Mouse (Mus musculus) gastrocnemius, postnatal 10 days (tissue): ENCODE measurements around the gene Itga4. TPM values are rescaled to one million over a fixed set of nuclear protein-coding genes. Genes with fewer than 3 reads are reported as not detected.

Experiments used
- DNase-seq: peaks from one replicate; pipeline ENCODE4 v3.0.0; 2021; ENCODE audit warnings: mixed read lengths
- total RNA-seq, 2 experiments: library from RNA; stranded (reverse); gene quantifications; 2 replicates each; pipeline ENCODE4 v1.2.3; 2021

Gene Itga4
- total RNA-seq, 2 experiments from 2014 or later, result 5.5 to 6.5 TPM

DNA sequence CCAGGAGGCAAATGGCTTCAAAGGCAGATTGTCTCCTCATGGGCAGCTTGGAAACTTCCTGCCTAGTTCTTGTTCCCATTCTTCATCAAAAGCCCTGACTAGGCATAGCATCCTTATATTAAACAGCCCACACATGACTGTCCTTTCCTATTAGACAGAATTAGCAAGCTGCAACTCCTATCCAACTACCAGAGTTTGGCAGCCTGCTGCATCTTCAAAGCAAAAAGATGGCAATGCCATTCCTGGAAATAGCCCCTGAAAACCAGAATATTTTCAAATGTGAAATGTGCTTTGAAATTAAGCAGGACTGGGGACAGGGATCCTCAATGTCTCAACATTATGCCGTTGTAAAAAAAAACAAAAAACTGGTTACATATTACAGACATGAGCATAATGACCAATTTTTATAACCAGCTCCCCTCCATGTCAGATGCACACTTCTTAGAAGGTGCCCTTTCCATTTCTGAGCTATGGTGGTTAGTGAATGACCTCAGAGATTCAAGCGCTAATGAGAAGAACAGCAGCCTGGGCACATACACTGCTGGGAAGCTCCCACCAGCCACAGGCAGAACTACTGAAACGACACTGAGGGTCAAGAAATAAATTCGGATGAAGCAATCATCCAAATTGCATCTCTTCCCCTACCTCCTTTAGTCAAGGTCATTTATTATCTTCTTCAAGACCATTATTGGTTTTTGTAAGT lies 97.0 kb downstream of the Itga4 start:
- no peak for DNase-seq

- no peak for DNase-seq
These were observed 99.5 kb downstream of the Itga4 start for GRCm38 (mm10) chr2:79354773-79355172.

- no peak for DNase-seq
These were observed 102.6 kb downstream of the Itga4 start for GRCm38 (mm10) chr2:79357835-79358234.

GRCm38 (mm10) chr2:79362029-79362428 lies 106.8 kb downstream of the Itga4 start:
- DNase-seq, result no peak

- DNase-seq, result no peak
These were observed 108.7 kb downstream of the Itga4 start for GRCm38 (mm10) chr2:79363920-79364319.

DNA sequence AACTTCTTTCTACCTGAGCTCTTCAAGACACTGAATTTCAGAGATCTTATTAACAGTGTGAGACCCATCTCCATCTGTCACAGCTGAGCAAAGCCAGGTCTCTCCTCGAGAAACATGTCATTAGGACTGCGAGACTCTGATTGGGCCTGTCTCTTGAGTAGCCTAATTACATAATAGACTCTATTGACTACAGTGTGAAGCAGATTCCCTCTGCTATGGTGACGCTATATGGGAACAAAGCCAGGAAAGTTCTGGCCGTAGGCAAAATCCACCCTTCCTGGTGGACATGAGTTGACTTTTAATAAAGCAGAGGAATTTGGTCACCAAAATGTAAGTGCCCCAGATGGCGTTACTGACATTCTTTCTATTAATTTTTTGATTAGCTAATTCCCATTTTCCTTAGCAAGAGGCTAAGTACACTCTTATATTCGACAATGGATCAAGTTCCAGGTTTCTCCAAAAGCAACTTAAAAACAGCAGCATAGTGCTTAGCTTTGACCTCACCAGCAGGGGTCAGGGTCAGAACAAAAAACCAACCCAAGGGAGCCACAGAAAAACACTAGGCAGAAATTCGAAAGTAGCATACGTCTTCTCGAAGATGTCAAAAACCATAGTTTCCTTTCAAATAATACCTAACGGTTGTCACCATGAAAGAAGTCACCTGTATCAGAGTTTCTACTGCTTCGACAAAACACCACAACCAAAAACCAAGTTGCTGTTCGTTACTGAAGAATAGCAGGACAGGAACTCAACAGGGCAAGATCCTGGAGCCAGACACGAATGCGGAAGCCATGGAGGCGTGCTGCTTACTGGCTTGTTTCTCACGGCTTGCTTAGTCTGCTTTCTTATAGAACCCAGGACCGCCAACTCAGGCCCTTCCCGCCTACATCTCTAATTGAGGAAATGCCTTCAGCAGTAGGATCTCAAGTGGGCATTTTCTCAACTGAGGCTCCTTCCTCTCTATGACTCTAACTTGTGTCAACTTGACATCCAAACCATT lies 112.5 kb downstream of the Itga4 start:
- DNase-seq, result no peak

DNA sequence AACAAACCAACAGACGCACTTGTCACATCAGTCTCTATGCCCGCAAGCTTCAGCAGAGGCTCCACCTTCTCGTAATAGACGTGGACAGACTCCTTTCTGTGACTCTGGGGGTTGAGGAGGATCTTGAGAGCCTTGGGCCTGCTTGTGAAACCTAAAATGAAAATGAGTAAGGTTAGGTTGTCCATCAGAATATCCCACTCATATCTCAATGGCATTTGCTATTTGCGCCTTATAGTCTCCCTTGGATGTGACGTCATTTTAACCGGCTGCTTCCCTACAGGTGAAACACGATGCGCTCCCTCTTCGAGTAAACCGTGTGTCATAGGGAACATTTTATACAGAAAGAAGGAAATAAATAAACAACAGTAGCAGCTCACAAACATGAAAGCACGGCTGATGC lies 113.4 kb downstream of the Itga4 start:
- no peak for DNase-seq

- no peak for DNase-seq
These were observed 113.9 kb downstream of the Itga4 start for GRCm38 (mm10) chr2:79369061-79369524.

GRCm38 (mm10) chr2:79369905-79370304 lies 114.7 kb downstream of the Itga4 start:
- no peak for DNase-seq

GRCm38 (mm10) chr2:79370711-79371312 lies 115.6 kb downstream of the Itga4 start:
- no peak for DNase-seq

- no peak for DNase-seq
These were observed 116.3 kb downstream of the Itga4 start for GRCm38 (mm10) chr2:79371326-79372153.

DNA sequence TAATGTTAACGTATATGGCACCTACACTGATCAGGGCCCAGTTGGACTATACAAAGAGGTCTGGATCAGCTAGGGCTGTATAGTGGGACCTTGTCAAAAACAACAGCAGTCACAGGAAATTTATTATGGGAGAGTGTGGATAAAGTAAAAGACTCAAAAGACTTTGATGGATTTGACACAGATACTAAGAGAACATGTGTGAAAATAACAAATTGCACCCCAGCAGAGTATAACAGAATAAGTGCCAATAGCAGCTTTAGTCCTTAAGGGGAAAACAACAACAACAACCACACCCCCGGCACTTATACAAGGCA lies 116.9 kb downstream of the Itga4 start:
- no peak for DNase-seq

- DNase-seq, result no peak
These were observed 117.4 kb downstream of the Itga4 start for GRCm38 (mm10) chr2:79372486-79373200.

- DNase-seq, result no peak
These were observed 123.3 kb downstream of the Itga4 start for GRCm38 (mm10) chr2:79378346-79379086.

DNA sequence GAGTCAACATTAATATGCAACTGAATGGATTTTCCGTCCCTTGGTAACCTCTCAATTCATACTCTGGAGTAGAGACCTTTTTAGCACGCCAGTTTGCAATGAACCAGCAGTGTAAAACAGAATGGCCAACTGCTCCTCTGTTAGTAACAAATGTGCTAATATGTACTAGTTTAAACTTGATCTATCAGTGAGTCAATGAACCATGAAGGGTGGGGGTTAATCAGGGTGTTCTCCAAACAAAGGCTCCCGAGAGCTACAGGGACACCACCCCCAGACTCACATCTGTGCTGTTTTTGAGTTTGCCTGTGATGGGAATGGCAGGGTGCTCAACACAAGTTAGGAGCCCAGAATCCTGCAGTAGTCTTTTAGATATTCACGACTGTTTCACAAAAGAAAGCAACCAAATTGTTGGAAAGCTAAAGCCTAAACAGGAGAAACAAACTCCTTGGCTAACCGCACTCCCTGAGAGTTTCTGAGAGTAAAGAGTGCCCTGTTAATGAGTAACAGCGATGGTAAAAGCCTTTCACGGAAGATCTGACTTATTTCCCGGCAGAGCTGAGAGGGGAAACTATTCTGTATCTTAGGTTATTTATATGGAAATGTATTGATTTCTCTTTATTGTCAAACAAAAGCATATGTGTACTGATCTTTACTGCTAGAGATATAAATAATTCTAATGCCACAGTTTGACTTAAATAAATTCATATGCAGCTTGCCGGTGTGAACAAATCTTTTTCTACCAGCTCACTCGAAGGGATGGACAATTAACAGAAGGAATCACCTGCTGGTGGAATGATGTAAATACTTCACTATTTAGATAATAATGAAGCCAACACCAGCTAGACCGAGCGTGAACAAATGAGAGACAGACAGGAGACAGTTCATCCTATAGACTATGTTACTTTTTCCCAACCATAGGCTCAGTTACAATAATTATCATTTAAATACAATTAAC lies 124.1 kb downstream of the Itga4 start:
- no peak for DNase-seq
